Comparison of ENCODE assay signal across 17 mouse cellular contexts in genomic region chr9:121357582-121358275, GRCm38 (mm10).
A peak's percentile ranks its signal among the peaks of the same experiment; 100 is the strongest.
DNase-seq lines count a peak whose midpoint lies in the region; ATAC-seq and TF ChIP-seq lines count a peak whose summit lies in the region.
"Had no signal": no experiment of that assay in that cellular context is flagged by ENCODE, and none has a peak within 500 bp of the region (broad histone marks: within the 10 kb centered on the region; RNA-seq: fewer than 3 reads in every experiment).

No protein-coding gene starts in this region.

- peaks cover 48% of the 10 kb centered on the region for H3K4me1 ChIP-seq in kidney, adult 2 months (ENCODE audit: control insufficient read depth, insufficient read depth, low read length)
- H3K4me1 ChIP-seq in kidney, embryonic 16.5 days (ENCODE audit: insufficient read depth, low read length): peaks cover 43% of the 10 kb centered on the region
- peaks cover 96% of the 10 kb centered on the region for H3K4me1 ChIP-seq in E14TG2a.4 (replicated peaks; ENCODE audit: low read depth, low read length)
- peaks cover 79% of the 10 kb centered on the region for H3K4me1 ChIP-seq in heart, embryonic 12.5 days (replicated peaks)

- intact Hi-C loops in gastrocnemius, adult 2 months (cut with DNase I): no loop called here
- intact Hi-C loops in gastrocnemius, postnatal 14 days (cut with DNase I; ENCODE audit: low total_unique reads): loop anchor here (5.0 kb wide), 1 partner anchor 55 kb away; no protein-coding TSS in a partner anchor

- H3K4me3 ChIP-seq in gastrocnemius, adult 2 months: no peak overlapping the region; the same call in 1 of the 2 replicates
- H3K4me3 ChIP-seq in kidney, adult 2 months (ENCODE audit: insufficient read depth, low read depth, low read length): no peak overlapping the region
- H3K4me3 ChIP-seq in kidney, embryonic 16.5 days (ENCODE audit: low read length): no peak overlapping the region
- H3K4me3 ChIP-seq in E14TG2a.4 (replicated peaks; ENCODE audit: low read length): peak overlapping the region; percentile 26; the same call in 1 of the 2 replicates
- H3K4me3 ChIP-seq in heart, embryonic 12.5 days: no peak overlapping the region
- H3K4me3 ChIP-seq: hindbrain, embryonic 15.5 days; limb, embryonic 13.5 days had no signal

- H3K9ac ChIP-seq in kidney, embryonic 16.5 days (replicated peaks; ENCODE audit: low read length): no peak overlapping the region
- no peak overlapping the region for H3K9ac ChIP-seq in heart, embryonic 12.5 days
- H3K9ac ChIP-seq: hindbrain, embryonic 15.5 days had no signal

- TF ChIP-seq CTCF in gastrocnemius, adult 2 months (IDR thresholded peaks at IDR 0.05): no peak
- no peak for TF ChIP-seq CTCF in kidney, adult 2 months (conservative IDR thresholded peaks at IDR 0.05; ENCODE audit: insufficient read depth, insufficient read length, low read depth, low read length)
- TF ChIP-seq CTCF in E14TG2a.4 (conservative IDR thresholded peaks at IDR 0.05; ENCODE audit: low read length): no peak

- peak overlapping the region; percentile 96 for H3K27ac ChIP-seq in gastrocnemius, adult 2 months
- H3K27ac ChIP-seq in kidney, adult 2 months (ENCODE audit: insufficient read depth, low read depth, low read length): no peak overlapping the region
- H3K27ac ChIP-seq in kidney, embryonic 16.5 days (ENCODE audit: low read length): no peak overlapping the region
- peak overlapping the region; percentile 66 for H3K27ac ChIP-seq in heart, embryonic 12.5 days (ENCODE audit: poor library complexity, severe bottlenecking)
- H3K27ac ChIP-seq: hindbrain, embryonic 15.5 days; limb, embryonic 13.5 days had no signal

- H3K36me3 ChIP-seq in kidney, adult 2 months (ENCODE audit: control insufficient read depth, insufficient read depth, low read length): no peaks in the 10 kb centered on the region
- H3K36me3 ChIP-seq in kidney, embryonic 16.5 days (ENCODE audit: insufficient read depth, low read length): 0 out of 2 replicates have a peak, but pooled peaks cover 2% of the 10 kb centered on the region
- H3K36me3 ChIP-seq in E14TG2a.4 (ENCODE audit: insufficient read depth, low read length): peaks cover 37% of the 10 kb centered on the region
- H3K36me3 ChIP-seq in heart, embryonic 12.5 days: 0 out of 2 replicates have a peak, but pooled peaks cover 5% of the 10 kb centered on the region
- H3K36me3 ChIP-seq: hindbrain, embryonic 15.5 days; limb, embryonic 13.5 days had no signal

- no peaks in the 10 kb centered on the region for H3K9me3 ChIP-seq in kidney, embryonic 16.5 days (ENCODE audit: low read length)
- H3K9me3 ChIP-seq in E14TG2a.4 (ENCODE audit: low read length): no peaks in the 10 kb centered on the region
- H3K9me3 ChIP-seq in heart, embryonic 12.5 days (replicated peaks): no peaks in the 10 kb centered on the region
- H3K9me3 ChIP-seq: G1E; hindbrain, embryonic 15.5 days; limb, embryonic 13.5 days had no signal

- no peaks in the 10 kb centered on the region for H3K27me3 ChIP-seq in kidney, adult 2 months (replicated peaks; ENCODE audit: control insufficient read depth, insufficient read depth, low read length)
- H3K27me3 ChIP-seq in kidney, embryonic 16.5 days (ENCODE audit: insufficient read depth, low read length): no peaks in the 10 kb centered on the region
- no peaks in the 10 kb centered on the region for H3K27me3 ChIP-seq in E14TG2a.4 (ENCODE audit: insufficient read depth, low read length)
- no peaks in the 10 kb centered on the region for H3K27me3 ChIP-seq in heart, embryonic 12.5 days (replicated peaks)
- H3K27me3 ChIP-seq: hindbrain, embryonic 15.5 days; limb, embryonic 13.5 days had no signal

- ATAC-seq in kidney, embryonic 16.5 days (ENCODE audit: low FRiP score, low TSS enrichment): no peak
- ATAC-seq in heart, embryonic 12.5 days (ENCODE audit: insufficient number of reproducible peaks, low FRiP score): no peak
- ATAC-seq in activated CD4-positive, CD25-positive, alpha-beta regulatory T cell, adult 4 months: no peak

- no peak overlapping the region for H3K4me2 ChIP-seq in kidney, embryonic 16.5 days (replicated peaks; ENCODE audit: low read depth, low read length)
- H3K4me2 ChIP-seq in heart, embryonic 12.5 days: no peak overlapping the region
- H3K4me2 ChIP-seq: hindbrain, embryonic 15.5 days; limb, embryonic 13.5 days; midbrain, embryonic 11.5 days had no signal

- WGBS in kidney, adult 2 months: 73% methylated on average over 16 of the region's 16 CpGs
- 86% methylated on average over 16 of the region's 16 CpGs for WGBS in kidney, embryonic 16.5 days
- 81% methylated on average over 16 of the region's 16 CpGs for whole genome bisulfite sequencing in heart, embryonic 12.5 days

- DNase-seq in gastrocnemius, adult 2 months: peak; percentile 44
- DNase-seq in gastrocnemius, postnatal 14 days: no peak
- peak; percentile 63 for DNase-seq in kidney, adult 2 months
- DNase-seq in retina, embryonic 14.5 days (ENCODE audit: low spot score): no peak
- DNase-seq: adrenal gland, postnatal 36 days; cerebellum, postnatal 14 days; lung, adult 18-20 months; lung, postnatal 36 days; right cerebral cortex, adult 18-20 months had no signal

- no peak for TF ChIP-seq POLR2A in kidney, adult 2 months (IDR thresholded peaks at IDR 0.05; ENCODE audit: low read depth, low read length)

Comparison
In these comparisons a context has a peak if more than half of its experiments do, and no peak if none do; other contexts are left out.
1. DNase-seq: peak in gastrocnemius, adult 2 months (single experiment) and kidney, adult 2 months (single experiment); none in gastrocnemius, postnatal 14 days (single experiment) and retina, embryonic 14.5 days (single experiment).
2. H3K27ac ChIP-seq: peak in gastrocnemius, adult 2 months (single experiment) and heart, embryonic 12.5 days (single experiment); none in kidney, adult 2 months (single experiment) and kidney, embryonic 16.5 days (single experiment).